Mouse (Mus musculus) frontal cortex, postnatal 25 days (tissue): ENCODE measurements around the gene Nifk.

Experiments used
- DNase-seq, 2 experiments: peaks; one replicate each; pipeline ENCODE4 v3.0.0; 2022; ENCODE audit warnings: low spot score in 2 of 2

The Nifk gene

GRCm38 (mm10) chr1:118321661-118322201, at the start of gene Nifk:
Gene Nifk (plus strand): TSS chr1:118321839.
- peak; percentile 85 to 90 for DNase-seq

DNA sequence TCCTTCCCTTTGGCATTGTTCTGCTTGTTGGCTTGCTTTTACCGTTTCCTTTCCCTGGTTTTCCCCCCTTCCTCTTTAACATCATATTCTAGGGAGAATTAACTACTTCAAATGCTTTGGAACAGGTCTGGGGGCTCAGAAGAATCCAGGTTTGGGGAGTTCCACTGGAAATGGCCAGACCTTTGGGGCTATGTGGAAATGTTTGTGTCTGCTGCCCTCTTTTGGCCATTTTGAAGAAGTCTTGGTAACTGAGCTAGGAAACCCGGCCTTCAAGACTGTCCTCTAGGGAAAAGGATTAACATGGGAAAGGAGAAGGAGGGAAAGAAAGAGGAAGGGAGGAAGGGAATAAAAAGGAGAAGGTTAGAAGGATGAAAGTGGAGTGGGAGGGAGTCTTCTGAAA, 46.5 kb upstream of the Nifk start:
- no peak for DNase-seq

DNA sequence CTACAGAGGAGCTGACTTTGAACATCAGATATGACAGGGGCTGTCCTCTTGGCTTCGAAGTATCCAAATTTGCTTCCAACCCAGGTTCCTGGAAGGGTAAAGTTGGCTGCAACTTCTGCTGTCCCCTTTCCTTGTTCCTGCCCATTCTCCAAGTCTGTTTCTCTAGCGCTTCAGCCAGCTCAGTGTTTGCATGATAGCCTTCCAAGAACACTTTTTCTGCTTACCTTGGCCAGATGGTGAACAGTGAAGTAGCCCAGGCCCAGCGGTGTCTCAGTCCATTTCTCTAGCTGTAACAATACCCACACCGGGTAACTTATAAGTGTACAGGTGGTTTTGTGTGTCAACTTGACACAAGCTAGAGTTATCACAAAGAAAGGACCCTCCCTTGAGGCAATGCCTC, 29.3 kb upstream of the Nifk start:
- no peak for DNase-seq

DNA sequence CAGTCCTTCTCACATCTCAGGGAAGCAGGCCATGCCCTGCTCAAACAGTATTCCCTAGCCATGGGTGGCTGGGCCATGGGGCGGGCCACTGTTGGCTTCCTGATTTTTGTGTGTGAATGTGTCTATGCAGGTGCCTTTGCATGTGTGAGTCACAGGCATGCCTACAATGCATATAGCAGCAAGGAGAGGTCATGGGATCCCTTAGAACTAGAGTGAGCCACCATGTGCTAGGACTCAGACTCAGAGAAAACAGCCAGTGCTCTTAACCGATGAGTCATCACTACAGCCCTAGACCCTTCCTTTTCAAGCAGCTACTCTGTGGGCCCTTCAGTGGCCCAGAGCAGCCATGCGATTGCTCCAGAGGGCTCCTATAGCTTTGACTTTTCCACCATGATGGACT, 27.4 kb upstream of the Nifk start:
- DNase-seq = no peak

- no peak for DNase-seq
These were observed 26.8 kb upstream of the Nifk start for GRCm38 (mm10) chr1:118294826-118295225.

DNA sequence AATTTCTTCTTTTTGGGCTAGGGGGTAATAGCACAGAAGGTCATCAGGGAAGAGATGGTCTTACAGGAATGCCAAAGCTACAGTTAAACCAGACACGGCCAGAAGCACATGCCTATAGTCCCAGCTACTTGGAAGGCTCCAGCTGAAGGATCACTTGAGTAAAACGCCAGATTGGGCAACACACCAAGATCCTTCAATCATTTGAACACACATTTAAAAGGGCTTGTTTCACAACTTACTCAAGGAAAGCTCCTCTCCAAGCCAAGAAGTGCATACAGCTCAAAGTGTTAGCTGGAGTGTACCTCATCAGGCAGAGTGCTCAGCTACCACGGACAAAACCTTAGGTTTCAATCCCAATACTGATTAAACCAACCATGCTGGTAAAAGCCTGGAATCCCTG, 25.0 kb upstream of the Nifk start:
- DNase-seq = no peak

GRCm38 (mm10) chr1:118297719-118298118, 23.9 kb upstream of the Nifk start:
- DNase-seq = no peak

DNA sequence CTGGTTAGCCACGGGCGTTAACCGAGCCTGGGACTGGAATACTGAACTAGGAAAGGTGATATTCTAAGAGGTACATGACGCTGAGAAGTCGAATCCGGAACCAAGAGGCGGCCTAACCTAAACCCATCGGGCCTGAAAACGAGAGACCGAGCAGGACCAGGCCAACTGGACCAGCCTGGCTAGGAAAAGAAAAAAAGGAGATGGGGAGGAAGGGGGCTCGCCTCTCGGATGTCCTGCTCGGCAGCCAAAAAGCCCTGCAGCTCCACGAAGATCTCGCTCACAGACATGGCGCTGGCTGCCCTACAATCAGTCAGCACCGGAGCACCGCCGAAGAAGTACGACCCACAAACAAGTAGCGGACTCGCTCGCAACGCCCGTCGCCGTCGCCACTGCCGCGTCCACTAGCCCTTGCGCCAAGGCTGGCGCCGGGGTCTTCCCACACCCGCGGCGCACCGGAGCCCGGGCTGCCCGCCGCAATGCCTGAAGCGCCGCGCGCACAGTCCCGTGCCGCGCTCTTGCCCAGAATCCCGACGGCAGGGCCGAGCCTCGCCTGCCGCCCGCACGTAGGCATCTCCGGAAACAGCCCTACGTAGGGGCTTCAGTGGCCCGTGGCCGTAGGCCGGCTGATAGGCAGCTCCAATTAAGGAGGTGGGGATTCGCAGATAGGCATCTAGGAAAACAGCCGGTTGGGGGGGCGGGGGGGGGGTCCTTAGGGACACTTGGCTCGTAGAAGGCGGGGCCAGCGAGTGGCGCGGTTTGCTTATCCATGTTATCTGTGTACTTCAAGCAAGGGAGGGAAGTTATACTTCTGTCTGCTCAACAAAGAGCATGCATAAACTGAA, 10.6 kb upstream of the Nifk start:
- peak; percentile 83 to 90 for DNase-seq

GRCm38 (mm10) chr1:118311622-118312326, 9.9 kb upstream of the Nifk start, which contains the start of gene Tsn:
Gene Tsn (minus strand): TSS chr1:118311739.
- no peak for DNase-seq

GRCm38 (mm10) chr1:118320696-118321095, 943 bp upstream of the Nifk start:
- no peak for DNase-seq

GRCm38 (mm10) chr1:118334749-118335713, 13.4 kb downstream of the Nifk start:
- no peak for DNase-seq

DNA sequence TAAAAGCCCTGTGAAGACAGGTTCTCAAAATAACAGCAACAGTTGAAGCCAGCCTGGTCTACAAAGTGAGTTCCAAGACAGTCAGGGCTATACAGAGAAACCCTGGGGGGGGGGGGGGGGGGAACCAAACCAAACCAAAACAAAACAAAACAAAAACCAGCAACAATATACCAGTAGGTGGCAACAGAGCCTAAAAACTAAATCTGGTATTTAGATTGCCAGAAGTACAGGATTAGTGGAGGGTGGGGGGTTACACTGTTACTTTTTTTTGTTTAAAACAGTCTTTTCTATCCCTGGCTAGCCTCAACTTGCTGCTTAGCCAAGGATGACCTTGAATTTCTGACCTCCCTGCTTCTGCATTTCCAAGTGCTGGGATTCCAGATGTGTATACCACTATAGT, 14.2 kb downstream of the Nifk start:
- no peak for DNase-seq

GRCm38 (mm10) chr1:118337921-118338320, 16.3 kb downstream of the Nifk start:
- no peak for DNase-seq

- DNase-seq = no peak
These were observed 22.2 kb downstream of the Nifk start for GRCm38 (mm10) chr1:118343649-118344435.

DNA sequence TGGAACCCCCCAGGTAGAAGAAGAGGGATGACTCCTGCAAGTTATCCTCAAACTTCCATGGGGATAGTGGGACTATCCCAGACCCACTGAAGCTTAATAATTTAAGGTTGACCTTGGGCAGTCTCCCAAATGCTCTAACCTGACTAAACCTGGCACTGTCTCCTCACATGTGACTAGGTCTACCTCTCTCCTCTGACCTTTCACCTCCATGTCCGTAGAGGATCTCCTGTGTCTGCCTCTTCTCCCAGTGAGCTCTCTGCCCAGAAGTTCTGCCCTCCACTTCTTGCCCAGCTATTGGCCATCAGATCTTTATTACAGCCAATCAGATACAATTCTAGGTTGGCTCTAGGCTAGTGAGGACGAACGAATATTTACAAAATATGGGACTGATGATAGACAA, 28.3 kb downstream of the Nifk start:
- DNase-seq = no peak

- no peak for DNase-seq
These were observed 37.6 kb downstream of the Nifk start for GRCm38 (mm10) chr1:118359071-118359761.

GRCm38 (mm10) chr1:118367970-118368369, 46.3 kb downstream of the Nifk start:
- no peak for DNase-seq

GRCm38 (mm10) chr1:118368721-118369461, 47.3 kb downstream of the Nifk start:
- DNase-seq = no peak

GRCm38 (mm10) chr1:118377784-118378183, 56.1 kb downstream of the Nifk start:
- no peak for DNase-seq
